Mouse (Mus musculus) c-Kit-positive CD71-negative TER-119-negative erythroid progenitor cells, embryonic 14.5 days (primary cell): ENCODE measurements at regions not wholly inside any gene's neighbourhood (a gene's known extent, or its start where the extent isn't known, plus 50 kb on each side); places are given as distances from the start of the nearest gene placed in this dataset.
"Not testable (repeated sequence)": the region's sequence is repeated elsewhere in the genome, so short reads cannot be mapped to it uniquely, and the experiment has no call there.

Source experiments
- DNase-seq: peaks from one replicate; pipeline ENCODE4 v3.0.0-alpha.2; 2013; ENCODE audit warnings: low read depth

- no peak for DNase-seq
These were observed 639.5 kb downstream of the Rwdd3 start for GRCm38 (mm10) chr3:120531880-120532580.

- no peak for DNase-seq
These were observed 659.8 kb downstream of the Rwdd3 start for GRCm38 (mm10) chr3:120511651-120512050.

GRCm38 (mm10) chr3:120498937-120499336 lies 672.6 kb downstream of the Rwdd3 start:
- no peak for DNase-seq

GRCm38 (mm10) chr3:120477934-120478333 lies 693.6 kb downstream of the Rwdd3 start:
- DNase-seq: no peak

- no peak for DNase-seq
These were observed 693.0 kb upstream of the Ptbp2 start for GRCm38 (mm10) chr3:120477232-120477631.

GRCm38 (mm10) chr3:120473645-120474038 lies 689.4 kb upstream of the Ptbp2 start:
- DNase-seq: no peak

- DNase-seq: no peak
These were observed 688.7 kb upstream of the Ptbp2 start for GRCm38 (mm10) chr3:120472687-120473644.

- no peak for DNase-seq
These were observed 687.7 kb upstream of the Ptbp2 start for GRCm38 (mm10) chr3:120471878-120472444.

GRCm38 (mm10) chr3:120468887-120469286 lies 684.6 kb upstream of the Ptbp2 start:
- no peak for DNase-seq

GRCm38 (mm10) chr3:120460717-120461116 lies 676.5 kb upstream of the Ptbp2 start:
- DNase-seq: no peak

- no peak for DNase-seq
These were observed 673.6 kb upstream of the Ptbp2 start for GRCm38 (mm10) chr3:120457912-120458311.

- DNase-seq: no peak
These were observed 656.9 kb upstream of the Ptbp2 start for GRCm38 (mm10) chr3:120441127-120441526.

- DNase-seq: no peak
These were observed 646.0 kb upstream of the Ptbp2 start for GRCm38 (mm10) chr3:120430285-120430684.

- DNase-seq: no peak
These were observed 632.4 kb upstream of the Ptbp2 start for GRCm38 (mm10) chr3:120416634-120417033.

GRCm38 (mm10) chr3:120375688-120376289 lies 591.5 kb upstream of the Ptbp2 start:
- DNase-seq: no peak

- DNase-seq: no peak
These were observed 558.6 kb upstream of the Ptbp2 start for GRCm38 (mm10) chr3:120342747-120343377.

- DNase-seq: no peak
These were observed 557.6 kb upstream of the Ptbp2 start for GRCm38 (mm10) chr3:120341882-120342281.

- DNase-seq: no peak
These were observed 551.7 kb upstream of the Ptbp2 start for GRCm38 (mm10) chr3:120335843-120336585.

- DNase-seq: not testable (repeated sequence)
These were observed 522.8 kb upstream of the Ptbp2 start for GRCm38 (mm10) chr3:120307042-120307441.

- no peak for DNase-seq
These were observed 521.3 kb upstream of the Ptbp2 start for GRCm38 (mm10) chr3:120305608-120306007.
